Mouse (Mus musculus) limb, embryonic 11.5 days (tissue): ENCODE measurements at regions not wholly inside any gene's neighbourhood (a gene's known extent, or its start where the extent isn't known, plus 50 kb on each side); places are given as distances from the start of the nearest gene placed in this dataset.

Experiments
- ATAC-seq: fragments of 200-750 bp; cut with Nextera tagmentation; 2 replicates; pipeline ENCODE4 v1.8.0; 2017; ENCODE audit warnings: low read depth; ENCODE audit not compliant: insufficient number of reproducible peaks, low FRiP score, low TSS enrichment
- DNase-seq: peaks from one replicate; pipeline ENCODE4 v3.0.0-alpha.2; 2015; ENCODE audit warnings: low spot score
- H3K27ac ChIP-seq: fragments of 300-500 bp; sonication (generic); replicated peaks from 2 replicates; pipeline ENCODE4 v1.5.1; 2014; ENCODE audit warnings: low read depth, mild to moderate bottlenecking, low read length
- H3K27me3 ChIP-seq: fragments of 300-500 bp; sonication (generic); 2 replicates; pipeline ENCODE4 v1.6.1; 2014; ENCODE audit warnings: mild to moderate bottlenecking, low read length, mixed read lengths; ENCODE audit not compliant: control insufficient read depth, insufficient read depth
- H3K36me3 ChIP-seq: fragments of 300-500 bp; sonication (generic); 2 replicates; pipeline ENCODE4 v1.6.1; 2014; ENCODE audit warnings: mild to moderate bottlenecking, low read length, moderate library complexity, mixed read lengths; ENCODE audit not compliant: control insufficient read depth, insufficient read depth
- H3K4me1 ChIP-seq: fragments of 300-500 bp; sonication (generic); 2 replicates; pipeline ENCODE4 v1.6.1; 2014; ENCODE audit warnings: low read length, mixed read lengths; ENCODE audit not compliant: control insufficient read depth, insufficient read depth
- H3K4me2 ChIP-seq: fragments of 300-500 bp; sonication (generic); 2 replicates; pipeline ENCODE4 v1.6.1; 2014; ENCODE audit warnings: low read depth, mild to moderate bottlenecking, moderate library complexity; ENCODE audit not compliant: severe bottlenecking
- H3K4me3 ChIP-seq: fragments of 300-500 bp; sonication (generic); 2 replicates; pipeline ENCODE4 v1.5.1; 2014; ENCODE audit warnings: low read depth, low read length
- H3K9ac ChIP-seq: fragments of 300-500 bp; sonication (generic); 2 replicates; pipeline ENCODE4 v1.6.1; 2014; ENCODE audit warnings: mild to moderate bottlenecking, low read length
- H3K9me3 ChIP-seq: fragments of 300-500 bp; sonication (generic); 2 replicates; pipeline ENCODE4 v1.6.1; 2016; ENCODE audit warnings: low read length; ENCODE audit not compliant: control insufficient read depth
- WGBS: fragments of 180-500 bp; shearing (Covaris S2); extraction: QIAGEN DNeasy Blood & Tissue Kit; methylation state at CpG from one replicate; pipeline ENCODE4 v1.1.7; 2014; 5-methylcytosine and 5-hydroxymethylcytosine counted together

- H3K4me3 ChIP-seq, result no peak overlapping the region
- ATAC-seq (no peak), DNase-seq (no peak)
- no peaks in the 10 kb centered on the region for H3K9me3 ChIP-seq
- WGBS, result 88% methylated on average over 11 of the region's 11 CpGs
- no peaks in the 10 kb centered on the region for H3K36me3 ChIP-seq
- no peaks in the 10 kb centered on the region for H3K27me3 ChIP-seq
- H3K4me2 ChIP-seq, result no peak overlapping the region
- H3K9ac ChIP-seq, result no peak overlapping the region
- H3K27ac ChIP-seq, result no peak overlapping the region
- H3K4me1 ChIP-seq, result peaks cover 29% of the 10 kb centered on the region
Measured at GRCm38 (mm10) chr13:52017598-52018190, 171.2 kb downstream of the Gadd45g start.

- no peak for ATAC-seq
Measured at GRCm38 (mm10) chr13:52019647-52020046, 173.2 kb downstream of the Gadd45g start.

GRCm38 (mm10) chr13:52021150-52021549 is 174.7 kb downstream of the Gadd45g start:
- Histone ChIP-seq H3K9me3 (no peaks in the 10 kb centered on the region), H3K36me3 (no peaks in the 10 kb centered on the region), H3K4me1 (peaks cover 32% of the 10 kb centered on the region), H3K4me3 (no peak overlapping the region), H3K4me2 (no peak overlapping the region), H3K27me3 (no peaks in the 10 kb centered on the region), H3K27ac (no peak overlapping the region), H3K9ac (peak overlapping the region; percentile 27; the same call in 1 of the 2 replicates)
- DNase-seq (peak; percentile 53), ATAC-seq (no peak)
- 11% methylated on average over 11 of the region's 11 CpGs for WGBS

More at GRCm38 (mm10) chr13:52019647-52020046, 173.2 kb downstream of the Gadd45g start:
- Histone ChIP-seq H3K4me1 (peaks cover 36% of the 10 kb centered on the region), H3K36me3 (no peaks in the 10 kb centered on the region), H3K27me3 (no peaks in the 10 kb centered on the region), H3K27ac (no peak overlapping the region), H3K9me3 (no peaks in the 10 kb centered on the region), H3K4me2 (no peak overlapping the region), H3K9ac (no peak overlapping the region), H3K4me3 (no peak overlapping the region)
- WGBS, result 89% methylated on average over 8 of the region's 8 CpGs
- no peak for DNase-seq

DNA sequence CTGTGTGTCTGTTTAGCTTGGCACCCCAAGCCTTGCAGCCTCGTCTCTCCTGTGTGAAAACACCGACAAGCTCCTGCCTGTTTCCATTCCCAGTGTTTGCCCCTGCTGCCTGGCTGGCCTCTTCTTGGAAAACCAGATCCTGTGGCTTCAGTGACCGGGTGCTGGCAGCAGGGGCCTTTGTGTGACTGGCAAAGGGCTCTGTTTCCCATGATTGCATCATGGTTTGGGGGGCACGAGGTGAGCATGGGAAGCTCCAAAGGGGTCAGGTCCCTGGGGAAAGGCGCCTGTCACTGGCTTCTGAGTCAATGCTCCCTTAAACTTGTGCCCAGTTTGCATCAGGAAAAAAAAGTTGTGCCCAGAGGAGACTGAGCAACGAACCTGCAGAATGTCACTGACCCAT is 175.3 kb downstream of the Gadd45g start:
- Histone ChIP-seq H3K27ac (no peak overlapping the region), H3K4me3 (no peak overlapping the region), H3K9ac (no peak overlapping the region), H3K4me2 (no peak overlapping the region), H3K36me3 (no peaks in the 10 kb centered on the region), H3K27me3 (no peaks in the 10 kb centered on the region), H3K9me3 (no peaks in the 10 kb centered on the region), H3K4me1 (peaks cover 26% of the 10 kb centered on the region)
- ATAC-seq, result no peak
- no peak for DNase-seq
- WGBS, result 56% methylated on average over 6 of the region's 6 CpGs

GRCm38 (mm10) chr13:52022529-52022928 is 176.1 kb downstream of the Gadd45g start:
- DNase-seq (no peak), ATAC-seq (no peak)
- Histone ChIP-seq H3K4me2 (no peak overlapping the region), H3K4me1 (peaks cover 23% of the 10 kb centered on the region), H3K27me3 (no peaks in the 10 kb centered on the region), H3K9me3 (no peaks in the 10 kb centered on the region), H3K27ac (no peak overlapping the region), H3K9ac (no peak overlapping the region), H3K4me3 (no peak overlapping the region), H3K36me3 (no peaks in the 10 kb centered on the region)
- WGBS, result 79% methylated on average over 4 of the region's 4 CpGs

DNA sequence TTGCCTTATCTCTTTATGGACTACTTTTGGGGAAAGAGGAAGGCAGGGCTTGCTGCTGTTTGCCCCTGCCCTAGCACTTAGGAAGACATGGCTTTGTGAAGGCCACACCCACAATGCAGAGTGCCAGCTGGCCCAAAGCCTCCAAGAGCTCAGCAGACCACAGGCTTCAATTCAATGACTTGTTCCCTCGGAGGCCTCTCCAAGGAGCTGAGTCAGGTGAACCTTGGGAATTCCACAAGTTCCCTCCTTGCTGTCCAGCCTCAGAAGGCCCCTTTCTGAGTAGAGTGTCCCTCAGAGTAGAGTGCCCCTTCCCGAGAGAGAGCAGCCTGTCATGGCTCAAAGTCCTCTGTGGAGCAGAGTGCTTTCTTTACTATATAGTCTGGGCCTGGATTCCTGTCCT is 177.9 kb downstream of the Gadd45g start:
- H3K9me3 ChIP-seq, result no peaks in the 10 kb centered on the region
- H3K4me1 ChIP-seq, result peaks cover 24% of the 10 kb centered on the region
- no peak overlapping the region for H3K9ac ChIP-seq
- no peak overlapping the region for H3K4me3 ChIP-seq
- 40% methylated on average over 2 of the region's 2 CpGs for WGBS
- ATAC-seq (no peak), DNase-seq (no peak)
- no peak overlapping the region for H3K4me2 ChIP-seq
- H3K27me3 ChIP-seq, result no peaks in the 10 kb centered on the region
- H3K36me3 ChIP-seq, result no peaks in the 10 kb centered on the region
- no peak overlapping the region for H3K27ac ChIP-seq

DNA sequence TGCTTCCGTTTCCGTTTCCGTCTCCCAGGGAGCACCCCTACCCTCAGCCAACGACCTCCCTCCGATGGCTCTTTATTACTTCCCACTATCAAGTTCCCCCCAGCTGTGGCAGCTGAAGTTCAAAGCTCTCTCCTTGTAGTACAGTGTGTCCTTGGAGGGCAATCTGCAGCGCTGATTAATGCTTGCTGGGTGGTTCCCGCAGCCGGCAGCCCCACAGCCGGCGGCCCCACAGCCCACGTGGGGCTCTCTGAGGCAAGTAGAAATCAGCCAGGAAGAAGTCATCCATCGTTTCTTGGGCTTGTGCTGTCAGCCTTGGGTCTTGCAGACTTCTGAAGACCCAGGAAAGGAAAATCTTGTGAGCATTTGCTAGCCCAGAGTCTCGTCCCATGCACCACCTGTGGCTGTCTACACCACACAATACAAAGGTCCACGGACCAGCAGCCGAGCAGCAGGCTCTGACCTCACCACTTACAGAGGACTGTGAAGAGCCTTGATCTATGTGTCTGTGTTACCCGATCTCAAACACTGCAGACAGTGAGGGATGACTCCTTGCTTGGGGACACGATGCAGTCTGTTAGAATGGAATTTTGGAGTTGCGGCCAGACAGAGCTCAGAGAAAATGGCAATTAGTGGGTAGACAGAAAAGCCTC is 178.5 kb downstream of the Gadd45g start:
- DNase-seq, result peak; percentile 62
- WGBS, result 13% methylated on average over 18 of the region's 18 CpGs
- Histone ChIP-seq H3K9ac (no peak overlapping the region), H3K4me3 (no peak overlapping the region), H3K36me3 (no peaks in the 10 kb centered on the region), H3K27ac (peak overlapping the region; percentile 8; the same call in 1 of the 2 replicates), H3K4me1 (peaks cover 24% of the 10 kb centered on the region), H3K9me3 (no peaks in the 10 kb centered on the region), H3K4me2 (peak overlapping the region; percentile 28; the same call in 1 of the 2 replicates), H3K27me3 (no peaks in the 10 kb centered on the region)
- no peak for ATAC-seq

- DNase-seq (no peak), ATAC-seq (no peak)
- Histone ChIP-seq H3K36me3 (no peaks in the 10 kb centered on the region), H3K9me3 (no peaks in the 10 kb centered on the region), H3K27ac (no peak overlapping the region; the same call in 1 of the 2 replicates), H3K4me2 (no peak overlapping the region), H3K27me3 (no peaks in the 10 kb centered on the region), H3K9ac (no peak overlapping the region), H3K4me1 (peaks cover 24% of the 10 kb centered on the region), H3K4me3 (no peak overlapping the region)
- 58% methylated on average over 5 of the region's 5 CpGs for WGBS
Measured at GRCm38 (mm10) chr13:52025482-52025848, 179.0 kb downstream of the Gadd45g start.
